Comparison of ENCODE assay signal across 14 mouse cellular contexts in the genomic region with DNA sequence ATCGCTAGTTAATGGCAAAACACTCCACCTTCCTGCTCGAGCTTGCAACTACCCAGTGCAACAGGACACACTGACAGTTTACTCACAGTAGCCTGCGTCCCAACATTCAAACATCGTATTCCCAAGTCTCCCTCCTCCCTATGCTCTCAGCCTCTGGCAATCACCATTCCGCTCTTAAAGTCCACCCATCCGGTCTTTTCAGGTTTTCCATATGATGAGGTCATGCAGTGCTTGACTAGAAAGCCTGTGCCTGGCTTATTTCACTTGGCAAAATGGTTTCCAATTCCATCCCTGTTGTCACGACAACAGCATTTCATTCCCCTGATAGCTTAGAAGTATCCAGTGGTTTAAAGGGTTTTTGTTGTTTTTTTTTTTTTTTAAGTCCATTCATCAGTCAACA.
A peak's percentile ranks its signal among the peaks of the same experiment; 100 is the strongest.
DNase-seq lines count a peak whose midpoint lies in the region; ATAC-seq lines count a peak whose summit lies in the region.
"Had no signal": no experiment of that assay in that cellular context is flagged by ENCODE, and none has a peak within 500 bp of the region (broad histone marks: within the 10 kb centered on the region; RNA-seq: fewer than 3 reads in every experiment).

No protein-coding gene starts in this region.

- peak overlapping the region; percentile 47 for H3K9ac ChIP-seq in heart, embryonic 13.5 days
- H3K9ac ChIP-seq in forebrain, embryonic 15.5 days (replicated peaks), result no peak overlapping the region
- no peak overlapping the region for H3K9ac ChIP-seq in hindbrain, embryonic 15.5 days
- H3K9ac ChIP-seq in neural tube, embryonic 14.5 days (replicated peaks; ENCODE audit: low read depth, low read length), result no peak overlapping the region
- H3K9ac ChIP-seq: embryonic facial prominence, embryonic 15.5 days; liver, embryonic 14.5 days had no signal

- no peaks in the 10 kb centered on the region for H3K9me3 ChIP-seq in heart, embryonic 13.5 days
- no peaks in the 10 kb centered on the region for H3K9me3 ChIP-seq in forebrain, embryonic 15.5 days
- no peaks in the 10 kb centered on the region for H3K9me3 ChIP-seq in hindbrain, embryonic 15.5 days
- H3K9me3 ChIP-seq in neural tube, embryonic 14.5 days (ENCODE audit: control insufficient read depth, low read length), result no peaks in the 10 kb centered on the region
- H3K9me3 ChIP-seq: embryonic facial prominence, embryonic 15.5 days; megakaryocyte, embryonic 14.5 days had no signal

- no peak for DNase-seq in heart, adult 8-10 months (ENCODE audit: low spot score)
- DNase-seq in urinary bladder, postnatal 14 days (ENCODE audit: low spot score), result no peak
- no peak for DNase-seq in adrenal gland, adult (ENCODE audit: inconsistent age in 2 of 2, low spot score in 1 of 2)
- no peak for DNase-seq in frontal cortex, postnatal 25 days (ENCODE audit: low spot score in 2 of 2)
- DNase-seq: gastrocnemius, postnatal 36 days; right cerebral cortex, adult 18-20 months had no signal

- H3K4me2 ChIP-seq in heart, embryonic 13.5 days, result peak overlapping the region; percentile 44
- H3K4me2 ChIP-seq in forebrain, embryonic 15.5 days (replicated peaks), result no peak overlapping the region
- H3K4me2 ChIP-seq in hindbrain, embryonic 15.5 days, result peak overlapping the region; percentile 8; the same call in 1 of the 2 replicates
- no peak overlapping the region for H3K4me2 ChIP-seq in neural tube, embryonic 14.5 days (ENCODE audit: low read depth, low read length)
- H3K4me2 ChIP-seq: embryonic facial prominence, embryonic 15.5 days had no signal

- WGBS in heart, embryonic 13.5 days, result 41% methylated on average over 7 of the region's 7 CpGs
- 11% methylated on average over 7 of the region's 7 CpGs for WGBS in forebrain, embryonic 15.5 days
- WGBS in hindbrain, embryonic 15.5 days, result 28% methylated on average over 7 of the region's 7 CpGs
- 34% methylated on average over 7 of the region's 7 CpGs for whole genome bisulfite sequencing in neural tube, embryonic 14.5 days

- H3K27me3 ChIP-seq in heart, embryonic 13.5 days (replicated peaks), result peaks cover 3% of the 10 kb centered on the region; the same call in 1 of the 2 replicates
- H3K27me3 ChIP-seq in forebrain, embryonic 15.5 days, result no peaks in the 10 kb centered on the region
- H3K27me3 ChIP-seq in hindbrain, embryonic 15.5 days, result no peaks in the 10 kb centered on the region
- no peaks in the 10 kb centered on the region for H3K27me3 ChIP-seq in neural tube, embryonic 14.5 days (ENCODE audit: control insufficient read depth, insufficient read depth, low read length)

- peak; percentile 22; the same call in 1 of the 2 replicates for ATAC-seq in heart, embryonic 13.5 days (ENCODE audit: extremely low read depth, insufficient number of reproducible peaks, low FRiP score, low TSS enrichment)
- peak; percentile 71 for ATAC-seq in forebrain, embryonic 15.5 days (replicated peaks)
- ATAC-seq in hindbrain, embryonic 15.5 days (ENCODE audit: low FRiP score, low read depth), result peak; percentile 20; the same call in 1 of the 2 replicates
- ATAC-seq in neural tube, embryonic 14.5 days (ENCODE audit: low read depth), result peak; percentile 39; the same call in 1 of the 2 replicates

- H3K4me1 ChIP-seq in heart, embryonic 13.5 days, result peaks cover 31% of the 10 kb centered on the region
- peaks cover 21% of the 10 kb centered on the region for H3K4me1 ChIP-seq in forebrain, embryonic 15.5 days
- peaks cover 26% of the 10 kb centered on the region for H3K4me1 ChIP-seq in hindbrain, embryonic 15.5 days (replicated peaks)
- peaks cover 3% of the 10 kb centered on the region; the same call in 1 of the 2 replicates for H3K4me1 ChIP-seq in neural tube, embryonic 14.5 days (ENCODE audit: control insufficient read depth, insufficient read depth, low read length)

- no peak overlapping the region for H3K4me3 ChIP-seq in heart, embryonic 13.5 days
- no peak overlapping the region for H3K4me3 ChIP-seq in forebrain, embryonic 15.5 days
- no peak overlapping the region for H3K4me3 ChIP-seq in hindbrain, embryonic 15.5 days
- H3K4me3 ChIP-seq in neural tube, embryonic 14.5 days (ENCODE audit: low read depth, low read length), result no peak overlapping the region
- H3K4me3 ChIP-seq: embryonic facial prominence, embryonic 15.5 days; left cerebral cortex, adult 2 months; megakaryocyte, embryonic 14.5 days had no signal

- H3K27ac ChIP-seq in heart, embryonic 13.5 days (replicated peaks), result peak overlapping the region; percentile 68
- peak overlapping the region; percentile 77 for H3K27ac ChIP-seq in forebrain, embryonic 15.5 days (replicated peaks)
- H3K27ac ChIP-seq in hindbrain, embryonic 15.5 days (replicated peaks), result no peak overlapping the region
- no peak overlapping the region for H3K27ac ChIP-seq in neural tube, embryonic 14.5 days (ENCODE audit: low read depth, low read length)
- H3K27ac ChIP-seq: embryonic facial prominence, embryonic 15.5 days; left cerebral cortex, adult 2 months; liver, embryonic 14.5 days had no signal

- no peaks in the 10 kb centered on the region for H3K36me3 ChIP-seq in heart, embryonic 13.5 days
- H3K36me3 ChIP-seq in forebrain, embryonic 15.5 days, result no peaks in the 10 kb centered on the region
- H3K36me3 ChIP-seq in hindbrain, embryonic 15.5 days, result no peaks in the 10 kb centered on the region
- no peaks in the 10 kb centered on the region for H3K36me3 ChIP-seq in neural tube, embryonic 14.5 days (ENCODE audit: control insufficient read depth, insufficient read depth, low read length)
- H3K36me3 ChIP-seq: embryonic facial prominence, embryonic 15.5 days had no signal

Comparison
In these comparisons a context has a peak if more than half of its experiments do, and no peak if none do; other contexts are left out.
1. ATAC-seq: peak in every context shown above with its lines; median percentile 71 in forebrain, embryonic 15.5 days; 39 in neural tube, embryonic 14.5 days; 22 in heart, embryonic 13.5 days; 20 in hindbrain, embryonic 15.5 days.
2. H3K27ac ChIP-seq: peak in heart, embryonic 13.5 days (single experiment) and forebrain, embryonic 15.5 days (single experiment); none in hindbrain, embryonic 15.5 days (single experiment) and neural tube, embryonic 14.5 days (single experiment).
3. H3K4me2 ChIP-seq: peak in heart, embryonic 13.5 days (single experiment) and hindbrain, embryonic 15.5 days (single experiment); none in forebrain, embryonic 15.5 days (single experiment) and neural tube, embryonic 14.5 days (single experiment).